Mouse (Mus musculus): ENCODE measurements around the gene Metrnl. TPM values are rescaled to one million over a fixed set of nuclear protein-coding genes. Genes with fewer than 3 reads are reported as not detected.

Metrnl gene
- polyA plus RNA-seq, 1 experiment from 2014 or later = 62.4 TPM

DNA sequence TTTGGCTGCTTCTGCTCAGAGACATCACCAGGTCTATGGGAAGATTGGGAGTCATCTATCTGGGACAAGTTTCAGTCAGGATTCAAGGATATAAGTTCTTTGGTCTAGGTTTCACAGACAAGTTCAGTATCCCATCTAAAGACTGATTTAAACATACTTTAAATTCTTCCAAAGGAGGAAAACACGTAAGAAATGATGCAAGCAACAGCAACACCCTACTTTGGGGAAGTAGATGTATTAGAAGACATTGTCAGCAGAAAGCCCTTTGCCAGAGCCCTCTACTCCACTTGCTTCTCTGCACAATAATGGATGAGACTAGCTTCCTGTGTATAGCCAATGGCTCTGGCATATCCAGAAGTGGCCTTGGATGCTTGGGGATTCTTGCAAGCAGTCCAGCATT, 41.8 kb downstream of the Metrnl start:
- H3K27me3 ChIP-seq (ENCODE audit: control insufficient read depth, insufficient read depth, low read length) = no peaks in the 10 kb centered on the region
- no peaks in the 10 kb centered on the region for H3K9me3 ChIP-seq (ENCODE audit: control insufficient read depth, low read length)
- no peak overlapping the region for H3K27ac ChIP-seq (replicated peaks)
- H3K36me3 ChIP-seq (ENCODE audit: control insufficient read depth, insufficient read depth, low read length) = no peaks in the 10 kb centered on the region
- DNase-seq (ENCODE audit: low spot score) (no peak), ATAC-seq (ENCODE audit: low FRiP score, low TSS enrichment) (no peak)
- H3K4me3 ChIP-seq (ENCODE audit: low read depth, low read length) = no peak overlapping the region
- 66% methylated on average over 1 of the region's 1 CpGs for WGBS
- H3K4me2 ChIP-seq (replicated peaks; ENCODE audit: low read depth) = no peak overlapping the region
- TF ChIP-seq EP300 (optimal IDR thresholded peaks at IDR 0.05) (no peak), CTCF (IDR thresholded peaks at IDR 0.05; ENCODE audit: low read depth) (no peak)
- H3K4me1 ChIP-seq (replicated peaks; ENCODE audit: control insufficient read depth, insufficient read depth) = no peaks in the 10 kb centered on the region; the same call in 1 of the 2 replicates
- H3K9ac ChIP-seq (ENCODE audit: low read length) = no peak overlapping the region

DNA sequence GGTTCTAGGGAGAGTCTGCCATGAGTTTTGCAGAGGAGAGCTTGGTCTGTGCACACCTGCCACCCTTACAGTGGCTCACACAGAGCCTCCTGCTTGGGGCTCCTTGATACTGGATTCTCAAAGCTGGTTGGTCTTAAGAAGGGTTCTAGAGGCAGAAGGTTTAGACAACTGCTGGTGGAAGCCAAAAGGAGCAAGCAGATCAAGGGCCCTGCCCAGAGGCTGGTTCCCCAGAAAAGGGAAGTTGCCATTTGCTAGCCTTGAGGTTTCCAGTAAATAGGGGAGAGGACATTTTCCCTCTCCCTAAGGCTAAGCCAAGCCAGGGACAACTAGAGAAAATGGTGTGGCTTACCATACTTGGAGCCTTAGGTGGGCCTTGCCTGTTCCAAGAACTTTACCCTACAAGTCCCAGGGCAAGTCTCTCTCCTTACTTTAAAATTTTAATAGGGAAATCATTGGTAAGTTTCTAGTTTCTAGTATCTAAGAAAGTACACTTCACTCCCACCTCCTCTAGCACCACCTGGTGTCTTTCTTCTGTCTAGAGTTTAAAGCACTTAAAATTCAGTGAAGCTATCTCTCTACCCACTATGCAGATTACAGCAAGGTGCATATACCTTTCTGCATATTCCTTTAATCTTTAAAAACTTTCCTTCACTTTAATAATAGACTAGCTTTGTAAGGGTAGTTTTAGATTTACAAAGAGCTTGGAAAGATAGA, 42.7 kb downstream of the Metrnl start:
- no peaks in the 10 kb centered on the region for H3K9me3 ChIP-seq (ENCODE audit: control insufficient read depth, low read length)
- H3K4me1 ChIP-seq (replicated peaks; ENCODE audit: control insufficient read depth, insufficient read depth) = no peaks in the 10 kb centered on the region; the same call in 1 of the 2 replicates
- no peak overlapping the region for H3K27ac ChIP-seq (replicated peaks)
- H3K4me3 ChIP-seq (ENCODE audit: low read depth, low read length) = no peak overlapping the region
- ATAC-seq (ENCODE audit: low FRiP score, low TSS enrichment) (no peak), DNase-seq (ENCODE audit: low spot score) (peak; percentile 12)
- H3K4me2 ChIP-seq (replicated peaks; ENCODE audit: low read depth) = no peak overlapping the region
- H3K9ac ChIP-seq (ENCODE audit: low read length) = no peak overlapping the region
- peak; percentile 59 for TF ChIP-seq CTCF (IDR thresholded peaks at IDR 0.05; ENCODE audit: low read depth)
- TF ChIP-seq EP300 (optimal IDR thresholded peaks at IDR 0.05) = no peak
- no peaks in the 10 kb centered on the region for H3K36me3 ChIP-seq (ENCODE audit: control insufficient read depth, insufficient read depth, low read length)
- H3K27me3 ChIP-seq (ENCODE audit: control insufficient read depth, insufficient read depth, low read length) = no peaks in the 10 kb centered on the region

DNA sequence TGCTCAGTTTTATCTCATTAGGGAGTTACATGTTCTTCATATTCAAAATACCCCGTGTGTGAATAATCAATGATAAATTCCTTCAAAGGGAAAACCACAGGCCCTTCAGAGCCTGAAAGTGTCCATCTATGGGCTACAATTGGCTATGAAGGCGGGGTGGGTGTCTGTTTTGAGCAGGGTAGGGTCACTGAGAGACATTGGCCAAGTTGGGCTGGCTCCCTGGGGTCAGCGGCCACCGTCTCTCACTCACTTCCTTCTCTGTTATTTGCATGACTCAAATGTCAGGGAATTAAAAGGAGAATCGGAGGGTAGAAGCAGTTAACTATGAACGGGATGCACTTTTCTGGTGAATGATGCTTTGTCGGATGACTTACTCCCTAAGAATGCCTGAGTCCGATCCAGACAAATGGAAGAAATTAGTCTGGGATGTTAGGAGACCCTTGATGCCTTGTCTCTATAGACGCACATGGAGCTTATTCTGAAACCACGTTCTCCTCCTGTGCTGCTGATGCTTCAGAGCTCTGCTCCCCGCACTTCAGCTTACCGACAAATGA, 45.7 kb downstream of the Metrnl start:
- Histone ChIP-seq H3K27me3 (ENCODE audit: control insufficient read depth, insufficient read depth, low read length) (no peaks in the 10 kb centered on the region), H3K4me3 (ENCODE audit: low read depth, low read length) (no peak overlapping the region), H3K9ac (ENCODE audit: low read length) (no peak overlapping the region), H3K36me3 (ENCODE audit: control insufficient read depth, insufficient read depth, low read length) (no peaks in the 10 kb centered on the region), H3K4me1 (replicated peaks; ENCODE audit: control insufficient read depth, insufficient read depth) (no peaks in the 10 kb centered on the region), H3K27ac (replicated peaks) (no peak overlapping the region), H3K9me3 (ENCODE audit: control insufficient read depth, low read length) (no peaks in the 10 kb centered on the region), H3K4me2 (replicated peaks; ENCODE audit: low read depth) (no peak overlapping the region)
- ATAC-seq (ENCODE audit: low FRiP score, low TSS enrichment) = no peak
- DNase-seq (ENCODE audit: low spot score) = peak; percentile 7
- TF ChIP-seq EP300 (optimal IDR thresholded peaks at IDR 0.05) (no peak), CTCF (IDR thresholded peaks at IDR 0.05; ENCODE audit: low read depth) (no peak)
- WGBS = 71% methylated on average over 12 of the region's 12 CpGs

DNA sequence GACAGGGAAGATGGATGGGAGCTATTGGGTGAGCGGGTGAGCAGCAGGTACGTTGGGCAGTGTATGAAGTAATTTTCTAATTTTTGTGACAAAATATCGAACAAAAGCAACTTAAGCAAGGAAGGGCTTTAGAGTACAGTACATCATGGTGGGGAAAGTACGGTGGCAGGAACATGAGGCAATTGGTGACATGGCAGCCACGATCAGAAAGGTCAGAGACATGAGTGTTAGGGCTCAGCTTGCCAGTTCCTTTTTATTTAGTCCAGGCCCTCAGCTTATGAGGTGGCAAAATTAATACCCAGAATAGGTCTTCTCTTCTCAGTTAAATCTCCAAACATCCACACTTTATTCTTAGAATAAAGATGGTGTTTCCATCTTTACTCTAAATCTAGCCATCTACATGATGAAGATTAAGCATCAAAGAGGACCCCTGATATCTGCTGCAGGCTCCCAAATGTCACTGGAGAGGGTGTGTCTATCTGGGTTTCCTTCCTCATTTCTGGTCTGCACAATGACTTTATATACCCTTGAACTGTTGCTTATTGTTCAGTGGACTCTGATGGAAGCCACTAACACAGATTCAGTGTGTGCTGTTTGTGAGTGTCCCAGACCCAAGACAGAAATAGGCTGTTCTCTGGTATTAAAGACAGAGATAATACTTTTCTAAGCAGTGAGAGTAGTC, 46.8 kb downstream of the Metrnl start:
- H3K4me1 ChIP-seq (replicated peaks; ENCODE audit: control insufficient read depth, insufficient read depth) = no peaks in the 10 kb centered on the region
- H3K9me3 ChIP-seq (ENCODE audit: control insufficient read depth, low read length) = no peaks in the 10 kb centered on the region
- H3K4me2 ChIP-seq (replicated peaks; ENCODE audit: low read depth) = no peak overlapping the region
- H3K27me3 ChIP-seq (ENCODE audit: control insufficient read depth, insufficient read depth, low read length) = no peaks in the 10 kb centered on the region
- no peak for ATAC-seq (ENCODE audit: low FRiP score, low TSS enrichment)
- no peak overlapping the region for H3K9ac ChIP-seq (ENCODE audit: low read length)
- no peaks in the 10 kb centered on the region for H3K36me3 ChIP-seq (ENCODE audit: control insufficient read depth, insufficient read depth, low read length)
- TF ChIP-seq EP300 (optimal IDR thresholded peaks at IDR 0.05) = no peak
- no peak for TF ChIP-seq CTCF (IDR thresholded peaks at IDR 0.05; ENCODE audit: low read depth)
- DNase-seq (ENCODE audit: low spot score) = peak; percentile 3
- no peak overlapping the region for H3K4me3 ChIP-seq (ENCODE audit: low read depth, low read length)
- H3K27ac ChIP-seq (replicated peaks) = no peak overlapping the region
- WGBS = 90% methylated on average over 5 of the region's 5 CpGs

Other genes with a start within 250 kb of the Metrnl start
- gene Tbcd, start 249.6 kb upstream of the Metrnl start, polyA plus RNA-seq (2015; fragmentation: Nextera tagmentation; extraction: Ambion mirVana) = 36.8 and 41.3 TPM in 2 replicates
- gene Zfp750, start 182.2 kb upstream of the Metrnl start, polyA plus RNA-seq (2015; fragmentation: Nextera tagmentation; extraction: Ambion mirVana) = 19.2 and 22.7 TPM in 2 replicates
- gene B3gntl1, start 28.4 kb upstream of the Metrnl start, polyA plus RNA-seq (2015; fragmentation: Nextera tagmentation; extraction: Ambion mirVana) = 3.3 and 4.2 TPM in 2 replicates
- 0.05 TPM in 1 of 2 replicates, not detected in the other for gene Ptchd3, start 128.7 kb downstream of the Metrnl start, polyA plus RNA-seq (2015; fragmentation: Nextera tagmentation; extraction: Ambion mirVana)

All from stomach, postnatal 0 days (tissue).